Mouse (Mus musculus): Measurements from ENCODE around the gene Plce1.
"Not testable (repeated sequence)": the region's sequence is repeated elsewhere in the genome, so short reads cannot be mapped to it uniquely, and the experiment has no call there.

Gene Plce1

DNA sequence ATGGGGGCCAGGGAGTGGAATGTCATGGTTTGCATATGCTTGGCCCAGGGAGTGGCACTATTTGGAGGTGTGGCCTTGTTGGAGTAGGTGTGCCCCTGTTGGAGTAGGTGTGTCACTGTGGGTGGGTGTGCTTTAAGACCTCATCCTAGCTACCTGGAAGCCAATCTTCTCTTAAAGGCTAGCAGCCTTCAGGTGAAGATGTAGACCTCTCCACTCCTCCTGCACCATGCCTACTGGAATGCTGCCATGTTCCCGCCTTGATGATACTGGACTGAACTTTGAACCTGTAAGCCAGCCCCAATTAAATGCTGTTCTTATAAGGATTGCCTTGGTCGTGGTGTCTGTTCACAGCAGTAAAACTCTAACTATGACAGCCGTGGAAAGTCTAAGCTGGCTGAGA lies 158.1 kb downstream of the Plce1 start:
- no peak for DNase-seq (ENCODE audit: low spot score)

DNA sequence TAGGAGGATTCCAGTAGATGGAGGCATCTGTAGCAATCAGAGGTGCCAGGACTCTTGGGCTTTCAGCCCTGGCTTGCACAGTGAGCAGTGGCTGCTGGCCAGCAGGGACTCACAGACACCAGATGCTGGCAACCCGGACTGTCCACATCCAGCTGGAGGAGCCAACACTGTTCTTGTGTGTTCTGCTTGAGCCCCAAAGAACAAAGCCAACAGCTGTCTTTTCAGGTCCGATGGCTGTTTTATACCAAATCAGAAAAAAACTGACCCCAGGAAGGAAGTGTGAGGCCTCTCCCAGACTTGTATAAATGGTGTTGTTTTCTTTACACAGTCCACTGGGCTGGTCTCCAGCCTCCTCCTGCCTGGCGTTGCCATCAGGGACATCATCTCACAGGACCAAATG lies 158.9 kb downstream of the Plce1 start:
- no peak for DNase-seq (ENCODE audit: low spot score)

DNA sequence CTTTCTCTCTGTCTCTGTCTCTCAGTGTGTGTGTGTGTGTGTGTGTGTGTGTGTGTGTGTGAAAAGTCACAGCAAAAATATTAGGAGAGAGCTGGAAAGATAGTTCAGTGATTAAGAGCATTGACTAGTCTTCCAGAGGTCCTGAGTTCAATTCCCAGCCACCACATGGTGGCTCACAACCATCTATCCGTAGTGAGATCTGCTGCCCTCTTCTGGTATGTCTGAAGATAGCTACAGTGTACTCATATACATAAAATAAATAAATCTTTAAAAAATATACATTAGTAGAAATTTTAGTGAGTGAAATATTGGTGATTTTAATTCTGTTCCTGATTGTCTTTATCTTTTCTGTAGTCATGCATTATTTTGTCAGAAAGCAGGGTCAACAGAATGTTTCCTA lies 161.6 kb downstream of the Plce1 start:
- DNase-seq (ENCODE audit: low spot score), result not testable (repeated sequence)

DNA sequence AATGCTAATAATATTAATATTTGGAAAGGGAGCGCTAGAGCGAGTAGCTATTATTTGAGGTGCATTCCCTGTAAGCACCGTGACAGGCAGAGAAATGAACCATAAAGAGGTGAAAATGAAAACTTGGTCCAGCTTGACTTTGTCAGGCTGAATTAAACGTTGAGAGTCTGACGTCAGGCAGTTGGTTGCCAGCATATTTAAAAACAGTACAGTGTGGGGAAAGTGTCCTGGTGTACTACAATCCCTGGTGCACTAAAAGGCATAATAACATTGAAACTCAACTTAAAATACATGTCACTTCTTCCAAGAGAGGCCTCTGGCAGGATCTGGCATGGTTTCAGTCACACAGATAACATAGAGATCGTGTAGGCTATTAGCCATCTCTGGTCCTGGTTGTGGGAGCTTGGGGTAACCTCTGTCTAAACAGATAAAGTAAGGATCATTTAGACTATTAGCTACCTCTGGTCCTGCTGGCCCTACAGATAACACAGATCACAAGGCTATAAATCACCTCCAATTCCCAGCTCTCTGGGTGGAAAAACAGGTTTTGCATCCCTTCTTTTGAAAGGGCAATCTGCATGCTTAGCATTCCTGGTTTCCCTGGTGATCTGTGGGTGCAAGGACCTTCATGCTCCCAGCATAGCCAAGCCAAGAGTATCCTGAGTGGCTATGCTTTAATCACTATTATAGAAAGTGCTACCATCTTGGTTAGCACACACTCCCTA lies 164.1 kb downstream of the Plce1 start:
- DNase-seq (ENCODE audit: low spot score), result no peak

DNA sequence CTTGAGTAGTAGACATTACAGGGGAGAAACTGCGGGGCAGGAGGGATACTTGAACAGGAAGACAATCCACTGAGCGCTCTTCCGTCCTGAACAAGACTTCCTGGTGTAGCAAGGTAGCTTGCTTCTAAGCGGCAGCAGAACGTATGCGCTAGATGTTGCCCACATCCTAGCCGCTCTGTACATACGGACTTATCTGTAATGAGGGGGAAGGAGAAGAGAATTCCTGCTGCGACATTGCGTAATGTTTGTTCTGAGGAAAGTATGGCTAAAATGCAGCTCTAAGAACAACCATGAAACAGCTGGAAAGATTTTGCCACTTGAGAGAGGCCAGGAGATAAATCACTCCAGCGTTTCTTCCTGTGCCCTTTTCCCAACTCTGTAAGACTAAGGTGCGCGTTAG lies 177.1 kb downstream of the Plce1 start:
- no peak for DNase-seq (ENCODE audit: low spot score)

DNA sequence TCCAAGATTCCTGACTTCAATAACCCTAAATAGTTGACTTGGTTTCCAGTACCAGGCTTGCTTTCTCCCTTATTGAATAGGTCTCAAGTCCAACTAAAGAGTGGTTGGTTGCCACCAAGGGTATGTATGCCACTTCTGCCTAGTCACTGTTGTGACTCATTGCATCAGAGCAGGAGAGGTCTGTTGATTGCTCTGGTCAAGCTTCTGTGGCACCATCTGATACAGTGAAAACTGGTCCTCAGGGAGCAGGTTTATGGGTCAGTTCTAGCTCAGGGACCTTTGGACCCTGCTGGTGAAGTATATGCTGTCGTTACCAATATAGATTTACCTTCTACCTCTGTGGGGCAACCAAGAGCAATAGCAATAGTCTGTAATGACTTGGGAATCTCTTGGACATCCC lies 184.5 kb downstream of the Plce1 start:
- no peak for DNase-seq (ENCODE audit: low spot score)

DNA sequence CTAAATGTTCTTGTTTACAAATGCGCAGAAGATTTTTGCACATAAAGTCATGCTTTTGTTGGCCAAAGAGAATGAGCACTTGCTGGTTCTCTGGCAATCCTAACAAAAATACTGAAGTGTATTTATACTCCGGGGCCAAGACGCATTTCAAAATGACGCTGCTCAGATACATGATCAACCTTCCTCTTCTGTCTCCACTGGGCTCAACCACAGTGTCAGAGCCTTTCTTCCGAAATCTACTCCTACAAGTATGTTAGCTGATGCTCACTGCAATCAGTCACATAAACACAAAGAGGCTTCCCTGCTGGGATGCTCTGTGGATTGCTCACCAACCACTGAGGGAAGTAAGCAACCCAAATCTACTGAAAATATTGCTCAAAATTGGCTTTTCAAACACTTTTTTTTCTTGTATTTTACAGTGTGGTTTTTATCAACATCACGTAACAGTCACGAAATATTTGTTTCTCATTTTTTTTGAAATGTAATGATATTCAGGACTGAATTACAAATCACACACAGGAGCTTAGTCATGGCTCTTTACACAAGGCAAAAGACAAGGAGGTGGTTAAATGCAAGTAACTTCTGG lies 191.2 kb downstream of the Plce1 start:
- DNase-seq (ENCODE audit: low spot score), result no peak

DNA sequence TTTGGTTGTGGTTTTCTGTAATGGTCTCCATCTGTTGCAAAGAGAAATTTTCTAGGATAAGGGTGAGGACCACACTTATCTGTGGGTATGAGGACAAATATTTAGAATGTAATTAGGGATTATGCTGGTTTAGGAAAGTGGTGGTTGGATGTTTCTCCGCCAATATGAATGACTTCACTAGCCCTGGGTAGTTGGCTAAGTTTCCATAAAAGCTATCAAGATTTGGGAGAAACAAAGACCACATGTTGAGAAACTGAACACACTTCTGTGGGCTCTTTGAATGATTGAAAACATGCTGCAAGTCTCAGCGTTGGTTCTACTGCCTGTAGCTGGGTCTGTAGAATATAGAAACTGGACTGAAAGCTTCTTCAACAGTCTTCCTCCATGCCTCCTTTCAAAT lies 193.0 kb downstream of the Plce1 start:
- DNase-seq (ENCODE audit: low spot score), result no peak

DNA sequence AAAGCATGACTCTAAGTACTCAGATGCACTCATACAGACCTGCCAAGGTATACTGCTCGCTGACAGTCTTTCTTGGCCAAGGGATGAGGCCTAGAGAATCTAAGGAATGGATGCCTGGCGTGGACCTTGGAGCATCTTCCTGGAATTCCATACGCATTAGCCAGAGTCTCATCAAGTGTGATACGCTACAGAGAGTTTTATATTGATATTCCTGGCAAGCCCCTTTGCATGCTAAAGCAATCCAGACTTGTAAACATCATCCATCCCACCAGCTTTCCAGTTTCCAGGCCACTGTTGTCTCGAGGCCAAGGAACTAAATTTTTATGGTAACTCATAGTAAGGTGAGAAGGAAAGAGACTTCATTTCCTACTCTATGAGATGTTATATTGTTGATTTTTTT lies 197.7 kb downstream of the Plce1 start:
- DNase-seq (ENCODE audit: low spot score), result no peak

DNA sequence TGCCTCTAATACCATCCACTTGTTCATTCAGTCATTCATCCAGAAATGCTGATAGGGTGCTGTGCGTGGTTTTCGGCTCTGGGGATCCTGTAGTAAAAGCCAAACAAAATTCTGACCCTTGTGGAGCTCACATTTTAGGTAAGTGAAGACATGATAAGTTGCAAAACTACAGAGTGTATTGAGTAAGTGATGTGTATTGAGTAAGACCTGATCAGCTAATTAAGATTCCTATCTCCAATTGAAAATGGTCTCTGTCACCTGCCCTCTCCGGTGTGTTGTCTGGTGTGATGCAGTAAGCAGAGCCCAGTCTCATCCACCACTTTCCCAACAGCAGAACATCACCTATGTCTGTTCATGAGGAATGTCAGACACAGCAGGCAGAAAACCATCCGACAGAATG lies 198.6 kb downstream of the Plce1 start:
- DNase-seq (ENCODE audit: low spot score), result no peak

DNA sequence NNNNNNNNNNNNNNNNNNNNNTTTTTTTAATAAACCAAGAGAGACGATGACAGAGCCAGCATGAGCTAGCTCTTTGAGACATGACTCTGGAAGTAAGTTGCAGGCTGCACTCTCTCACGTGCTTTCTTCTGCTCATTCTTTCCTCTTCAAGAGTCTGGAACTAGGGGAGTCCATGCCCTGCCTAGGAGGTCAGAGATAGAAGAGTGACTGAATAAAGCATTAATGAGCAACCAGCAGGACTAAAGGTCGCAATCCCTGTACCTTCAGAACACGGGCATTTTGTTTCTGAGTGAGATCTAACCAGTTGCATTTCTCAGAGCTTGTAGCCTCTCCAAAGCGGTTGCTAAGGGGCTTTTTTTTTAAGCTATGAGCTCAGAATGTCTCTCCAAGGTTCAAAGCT lies 206.4 kb downstream of the Plce1 start:
- DNase-seq (ENCODE audit: low spot score), result no peak

DNA sequence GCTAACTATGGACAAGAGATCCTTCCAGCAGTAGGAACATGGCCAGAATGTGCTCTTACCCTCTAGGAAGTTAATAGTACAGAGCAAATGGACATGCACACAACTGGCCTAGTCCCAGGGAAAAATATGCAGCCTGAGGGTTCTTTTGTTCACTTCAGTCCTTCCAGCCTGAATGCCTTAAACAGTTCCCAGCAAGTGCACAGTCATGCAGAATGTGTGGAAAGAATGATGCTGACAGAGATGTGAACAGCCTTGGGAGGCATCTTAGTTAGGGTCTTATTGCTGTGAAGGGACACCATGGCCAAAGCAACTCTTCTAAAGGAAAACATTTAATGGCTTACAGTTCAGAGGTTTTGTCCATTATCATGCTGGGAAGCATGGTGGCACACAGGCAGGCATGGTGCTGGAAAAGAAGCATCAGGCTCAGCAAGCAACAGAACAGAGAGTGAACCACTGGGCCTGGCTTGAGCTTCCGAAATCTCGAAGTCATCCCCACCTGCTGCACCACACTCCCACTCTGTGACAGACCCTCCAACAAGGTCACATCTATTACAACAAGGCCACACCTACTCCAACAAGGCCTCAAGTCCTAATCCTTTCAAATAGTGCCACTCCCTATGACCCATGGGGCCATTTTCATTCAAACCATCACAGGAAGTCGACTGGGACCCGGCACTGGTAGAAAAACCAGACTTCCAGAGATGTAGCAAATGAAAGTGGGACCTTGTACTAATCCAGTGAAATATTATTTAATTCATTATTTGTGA lies 208.0 kb downstream of the Plce1 start:
- DNase-seq (ENCODE audit: low spot score), result no peak

DNA sequence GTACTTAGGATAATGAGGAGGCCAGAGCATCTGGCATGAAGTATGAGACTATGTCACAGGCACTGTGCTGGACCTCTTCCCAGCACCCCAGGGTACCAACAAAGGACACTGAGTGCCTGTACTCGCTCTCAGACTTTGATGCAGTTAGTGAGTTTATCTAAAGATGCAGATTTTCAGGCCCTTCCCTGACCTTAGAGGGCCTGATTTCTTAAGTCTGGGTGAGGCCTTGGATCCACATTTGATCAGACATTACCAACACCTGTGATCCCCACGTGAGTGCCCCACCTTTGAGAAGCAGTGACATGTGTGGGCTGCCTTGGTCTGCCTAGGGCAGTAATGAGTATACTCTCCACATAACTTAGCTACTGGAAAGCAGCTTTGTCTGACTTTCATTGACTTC lies 209.4 kb downstream of the Plce1 start:
- DNase-seq (ENCODE audit: low spot score), result no peak

DNA sequence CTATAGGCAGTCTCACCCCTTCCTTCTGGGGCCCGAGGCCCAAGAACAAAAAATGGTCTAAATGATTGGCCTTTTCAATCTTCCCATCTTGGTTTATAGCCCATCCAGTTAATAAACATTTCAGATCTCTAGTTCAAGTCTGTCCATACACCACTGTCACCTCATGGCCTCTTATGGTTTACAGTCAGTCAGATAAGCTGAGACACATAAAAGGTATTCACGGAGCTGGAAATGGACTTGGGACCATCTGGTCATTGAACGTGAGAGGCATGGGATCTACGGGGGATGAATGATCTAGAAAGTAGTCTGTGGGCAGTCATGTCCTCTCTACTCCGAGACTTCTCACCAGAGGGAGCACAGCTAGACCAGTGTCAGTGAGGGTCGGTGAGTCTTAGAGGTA lies 210.6 kb downstream of the Plce1 start:
- no peak for DNase-seq (ENCODE audit: low spot score)

DNA sequence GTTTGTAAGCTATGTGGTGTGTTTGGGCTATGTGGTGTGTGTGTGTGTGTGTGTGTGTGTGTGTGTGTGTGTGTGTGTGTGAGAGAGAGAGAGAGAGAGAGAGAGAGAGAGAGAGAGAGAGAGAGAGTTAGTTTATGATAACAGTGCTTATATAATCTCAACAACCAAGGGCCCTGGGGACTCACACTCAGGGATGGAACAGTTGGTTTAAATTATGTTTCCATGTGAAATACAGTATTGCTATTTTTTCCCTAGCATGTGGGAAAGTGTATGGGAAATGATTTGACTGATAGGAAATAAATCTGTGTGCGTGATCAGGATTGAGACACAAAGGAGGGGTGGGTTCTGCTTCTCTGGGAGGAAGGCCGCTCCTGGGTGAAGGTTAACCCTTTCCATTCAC lies 212.4 kb downstream of the Plce1 start:
- DNase-seq (ENCODE audit: low spot score), result no peak

DNA sequence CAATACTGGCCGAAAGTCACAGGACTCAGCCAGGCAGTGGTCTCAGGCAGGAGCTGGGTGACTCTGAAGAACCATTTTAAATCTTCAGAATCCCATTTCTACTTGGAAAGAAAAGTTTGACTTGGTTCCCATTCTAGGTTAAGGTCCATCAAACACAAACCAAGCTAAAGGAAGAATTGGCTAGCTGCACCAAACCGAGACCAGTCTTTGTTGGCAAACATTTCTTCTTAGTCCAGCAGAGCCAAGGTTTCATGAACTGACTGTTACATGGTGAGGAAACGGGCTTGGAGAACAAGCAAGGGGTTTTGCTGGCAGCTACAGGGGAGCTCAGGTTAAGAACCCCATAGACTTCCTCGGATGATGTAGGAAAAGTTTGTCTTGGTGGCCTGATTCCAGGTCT lies 212.9 kb downstream of the Plce1 start:
- no peak for DNase-seq (ENCODE audit: low spot score)

DNA sequence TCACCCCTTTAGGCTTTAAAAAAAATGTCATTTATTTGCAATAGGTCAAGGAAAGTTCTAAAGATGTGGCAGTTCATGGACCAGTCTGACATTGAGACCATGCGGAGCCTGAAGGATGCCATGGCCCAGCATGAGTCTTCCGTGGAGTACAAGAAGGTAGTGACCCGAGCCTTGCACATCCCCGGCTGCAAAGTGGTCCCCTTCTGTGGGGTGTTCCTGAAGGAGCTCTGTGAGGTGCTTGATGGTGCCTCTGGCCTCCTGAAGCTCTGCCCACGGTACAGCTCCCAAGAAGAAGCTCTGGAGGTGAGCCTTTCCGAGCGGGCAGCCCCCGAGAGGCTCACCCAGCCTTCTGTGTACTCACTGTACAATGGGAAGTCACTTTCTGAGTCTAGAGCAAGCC lies 220.9 kb downstream of the Plce1 start:
- DNase-seq (ENCODE audit: low spot score), result no peak

DNA sequence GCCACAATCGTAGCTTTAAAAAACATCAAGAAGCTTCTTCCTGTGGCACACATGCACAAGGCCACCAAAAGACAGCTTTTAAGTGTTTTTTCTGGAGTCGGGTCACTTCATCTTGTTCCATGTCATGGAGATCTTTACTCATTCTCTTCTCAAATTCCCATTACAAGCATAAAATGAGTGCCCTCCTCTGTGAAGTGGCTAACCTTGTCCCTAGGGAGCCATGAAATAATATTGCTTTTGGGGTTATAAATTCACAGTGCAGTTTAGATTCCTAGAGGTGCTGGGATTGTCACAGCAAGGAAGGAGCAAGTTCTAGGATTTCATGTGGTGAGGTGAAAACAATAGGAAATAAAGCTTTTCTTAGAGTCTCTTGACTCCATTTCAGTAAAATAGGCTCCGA lies 223.8 kb downstream of the Plce1 start:
- DNase-seq (ENCODE audit: low spot score), result no peak

DNA sequence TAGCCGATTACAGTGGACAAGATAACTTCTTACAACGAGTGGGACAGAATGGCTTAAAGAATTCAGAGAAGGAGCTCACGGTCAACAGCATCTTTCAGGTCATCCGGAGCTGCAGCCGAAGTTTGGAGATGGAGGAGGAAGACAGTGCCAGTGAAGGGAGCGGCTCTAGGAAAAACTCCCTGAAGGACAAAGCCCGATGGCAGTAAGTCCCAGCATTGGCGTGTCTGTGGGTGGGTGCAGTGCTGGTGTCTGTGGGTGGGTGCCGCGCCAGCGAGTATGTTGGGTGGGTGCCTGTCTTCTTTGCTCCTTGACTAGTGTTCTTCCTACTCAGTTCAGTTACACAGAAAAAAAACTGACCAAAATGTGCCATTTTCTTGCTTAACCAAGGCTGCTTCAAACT lies 224.3 kb downstream of the Plce1 start:
- DNase-seq (ENCODE audit: low spot score), result no peak

DNA sequence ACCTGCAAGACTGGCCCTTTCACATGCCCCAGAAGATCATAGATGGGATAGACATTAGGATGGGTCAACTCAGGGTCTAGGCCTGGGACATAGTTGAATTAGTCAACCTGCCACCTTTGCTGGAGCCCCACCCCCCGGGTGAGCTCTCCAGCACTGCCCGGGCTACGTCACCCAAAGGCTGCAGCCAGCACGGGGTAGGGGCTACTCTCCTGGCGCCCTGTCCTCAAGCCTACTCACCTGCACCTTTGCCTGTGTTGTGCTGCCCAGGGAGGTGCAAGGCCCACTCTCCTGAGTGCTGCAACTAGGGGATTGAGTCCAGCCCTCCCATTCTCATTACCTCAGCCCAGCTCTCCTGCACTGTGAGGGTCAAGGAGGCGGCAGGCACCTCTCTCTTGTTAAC lies 225.5 kb downstream of the Plce1 start:
- DNase-seq (ENCODE audit: low spot score), result no peak

DNA sequence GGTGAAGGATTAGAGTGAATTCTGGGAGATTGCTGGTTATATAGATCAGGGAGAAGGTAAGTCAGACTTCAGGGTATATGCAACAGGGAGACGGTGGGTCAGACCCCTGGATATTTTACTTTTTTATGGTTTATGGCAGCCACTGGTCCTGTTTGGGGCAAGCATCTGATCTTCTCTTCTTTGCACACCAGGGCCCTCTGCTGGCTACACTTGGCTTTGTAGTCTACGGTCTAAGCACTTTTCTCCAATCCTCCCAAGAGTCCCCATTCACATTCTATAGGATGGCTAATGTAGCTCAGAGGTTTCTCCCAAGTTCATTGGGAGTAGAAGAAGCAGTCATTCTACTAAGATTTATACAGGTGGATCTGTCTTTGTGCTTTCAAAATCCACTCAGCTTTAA lies 228.5 kb downstream of the Plce1 start:
- no peak for DNase-seq (ENCODE audit: low spot score)

DNA sequence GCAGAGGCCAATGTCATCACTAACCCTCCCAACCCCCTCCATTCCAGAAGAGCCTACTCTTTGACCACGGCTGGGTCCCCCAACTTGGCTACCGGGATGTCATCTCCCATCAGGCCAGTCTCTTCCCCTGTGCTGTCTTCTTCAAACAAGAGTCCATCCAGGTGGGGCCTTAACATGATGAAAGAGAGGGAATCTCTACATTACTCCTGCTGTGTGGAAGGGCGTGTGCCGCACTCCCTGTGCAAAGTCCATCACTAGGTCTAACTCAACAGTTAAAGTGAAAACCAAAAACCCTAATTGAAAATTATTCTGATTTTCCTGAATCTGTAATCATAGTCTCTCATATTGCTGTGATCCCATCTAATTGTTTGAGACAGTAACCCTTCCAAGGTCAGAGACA lies 240.9 kb downstream of the Plce1 start:
- no peak for DNase-seq (ENCODE audit: low spot score)

DNA sequence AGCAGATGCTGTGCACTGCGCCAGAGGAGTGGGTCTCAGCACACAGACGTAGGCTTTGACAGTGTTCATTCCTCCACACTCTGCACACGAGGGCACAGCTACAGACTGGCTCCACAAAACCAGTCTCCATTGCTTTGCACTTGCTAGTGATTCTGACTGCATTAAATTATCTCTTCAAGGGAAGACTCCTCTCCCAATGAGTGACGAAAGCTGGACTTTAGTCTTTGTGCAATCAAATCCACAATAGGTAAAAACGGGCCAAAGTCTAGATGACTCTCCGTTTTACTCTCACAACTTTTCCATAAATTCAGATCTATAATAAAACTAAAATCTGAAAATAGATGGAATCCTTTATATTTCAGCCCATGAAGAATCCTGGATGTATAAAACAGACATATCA lies 242.1 kb downstream of the Plce1 start:
- DNase-seq (ENCODE audit: low spot score), result no peak

DNA sequence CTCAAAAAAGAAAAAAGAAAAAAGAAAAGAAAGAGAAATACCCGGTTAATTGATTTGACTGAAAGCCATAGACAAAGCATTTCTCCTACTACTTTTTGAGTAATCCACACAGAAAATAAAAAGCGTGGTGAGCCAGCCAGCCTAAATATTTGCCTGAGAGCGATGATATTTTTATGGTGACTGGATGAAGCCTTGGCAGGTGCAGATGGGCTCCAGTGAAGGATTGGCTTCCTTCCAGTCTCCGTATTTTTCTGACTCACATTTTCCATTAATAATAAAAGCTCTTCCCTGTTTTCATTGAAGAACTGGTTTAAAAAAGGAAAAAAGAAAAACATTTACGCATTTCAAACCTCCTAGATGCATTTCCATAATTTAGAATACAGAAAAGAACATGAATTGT lies 243.1 kb downstream of the Plce1 start:
- no peak for DNase-seq (ENCODE audit: low spot score)
